Mouse (Mus musculus) megakaryocyte-erythroid progenitor cell, adult 5 weeks (primary cell): ENCODE results near the gene Shb. TPM values are rescaled to one million over a fixed set of nuclear protein-coding genes. Genes with fewer than 3 reads are reported as not detected.

Experiments used
- polyA plus RNA-seq: library from polyadenylated mRNA; stranded (reverse); fragments of >175 nt; gene quantifications from 2 replicates; pipeline ENCODE4 v1.2.3, GENCODE M21; 2012

Gene Shb
- polyA plus RNA-seq: 7.1 and 7.3 TPM in 2 replicates

GRCm38 (mm10) chr4:45532375-45532774, at the start of gene Shb:
Shb (minus strand) TSS chr4:45532470.

DNA sequence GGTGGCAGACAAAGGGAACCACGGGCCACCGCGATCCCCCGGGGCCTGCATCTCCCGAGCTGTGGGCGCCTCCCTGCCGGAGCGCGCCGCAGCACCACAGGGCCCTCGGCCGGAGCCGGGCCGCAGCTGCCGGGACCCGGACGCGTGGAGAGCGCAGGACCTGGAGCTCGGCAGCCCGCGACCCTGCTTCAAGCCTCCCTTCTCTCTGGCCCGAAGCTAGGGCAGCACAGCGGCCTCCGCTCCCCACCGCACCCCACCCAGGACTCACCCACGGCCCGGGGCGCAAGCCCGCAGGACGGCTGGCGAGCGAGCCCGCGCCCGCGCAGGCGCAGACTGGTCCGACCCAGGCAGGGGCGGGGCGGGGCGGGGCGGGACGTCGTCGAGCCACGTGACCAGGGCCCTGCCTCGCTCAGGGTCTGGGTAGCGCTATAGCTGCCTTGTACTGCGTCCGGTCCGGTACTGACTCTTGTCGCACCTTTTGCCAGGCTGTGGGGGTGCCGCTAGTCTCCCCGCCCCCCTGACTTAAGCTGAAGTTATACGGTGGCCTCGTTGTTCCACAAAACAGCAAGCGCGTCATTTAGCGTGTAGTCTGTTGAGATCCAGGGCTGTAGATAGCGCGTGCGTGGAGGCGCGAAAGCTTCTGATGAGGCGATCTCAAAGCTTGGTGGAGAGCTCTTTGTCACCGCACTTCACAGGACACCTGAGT, 123.7 kb downstream of the Shb start, which contains the start of gene Slc25a51:
Slc25a51 (minus strand) TSS at position 340 of the 706 bp plus-strand sequence.

Other genes with a start within 250 kb of the Shb start
- gene Trmt10b, start 235.3 kb downstream of the Shb start, polyA plus RNA-seq: 1.8 and 3.0 TPM in 2 replicates
- 40.7 and 42.2 TPM in 2 replicates for gene Dcaf10, start 190.4 kb downstream of the Shb start, polyA plus RNA-seq
- 74.8 and 75.8 TPM in 2 replicates for gene Exosc3, start 189.7 kb downstream of the Shb start, polyA plus RNA-seq
- gene Slc25a51, start 123.7 kb downstream of the Shb start, polyA plus RNA-seq: 23.4 and 23.9 TPM in 2 replicates